Mouse (Mus musculus) myocyte (in vitro differentiated cells): Measurements from ENCODE around the gene Cd300lf.

Experiments
- POLR2A ChIP-seq: IDR thresholded peaks from one replicate; pipeline ENCODE4 v1.6.1; 2011; ENCODE audit warnings: low read depth, mild to moderate bottlenecking, control low read depth, moderate library complexity; ENCODE audit not compliant: insufficient read length
- TCF12 ChIP-seq: IDR thresholded peaks from one replicate; pipeline ENCODE4 v1.6.1; 2011; ENCODE audit warnings: mild to moderate bottlenecking, control low read depth; ENCODE audit not compliant: poor library complexity, insufficient read depth, severe bottlenecking

DNA sequence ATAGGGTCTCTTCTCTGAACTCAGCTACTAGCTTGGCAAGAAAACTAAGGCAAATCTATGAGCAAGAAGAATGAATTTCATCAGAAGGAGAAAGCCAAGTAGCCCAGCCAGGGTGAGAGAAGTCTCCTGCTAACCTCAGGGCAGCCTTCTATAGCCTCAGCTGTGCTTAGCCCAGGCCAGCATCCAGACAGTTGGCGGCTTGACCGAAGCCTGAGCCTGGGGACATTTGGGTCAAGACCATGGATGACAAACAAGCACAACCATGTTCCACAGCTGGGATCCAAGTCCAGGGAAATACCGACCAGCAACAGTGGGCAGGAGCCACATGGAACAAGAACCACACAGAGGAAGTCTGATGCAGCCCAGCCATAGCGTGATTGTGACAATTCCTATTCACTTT lies 14.0 kb upstream of the Cd300lf start:
- TF ChIP-seq POLR2A (no peak), TCF12 (no peak)
